Mouse (Mus musculus): ENCODE results near the gene Wscd2. TPM values are rescaled to one million over a fixed set of nuclear protein-coding genes. Genes with fewer than 3 reads are reported as not detected.

Wscd2 gene
- polyA plus RNA-seq, 1 experiment from 2014 or later: not detected

DNA sequence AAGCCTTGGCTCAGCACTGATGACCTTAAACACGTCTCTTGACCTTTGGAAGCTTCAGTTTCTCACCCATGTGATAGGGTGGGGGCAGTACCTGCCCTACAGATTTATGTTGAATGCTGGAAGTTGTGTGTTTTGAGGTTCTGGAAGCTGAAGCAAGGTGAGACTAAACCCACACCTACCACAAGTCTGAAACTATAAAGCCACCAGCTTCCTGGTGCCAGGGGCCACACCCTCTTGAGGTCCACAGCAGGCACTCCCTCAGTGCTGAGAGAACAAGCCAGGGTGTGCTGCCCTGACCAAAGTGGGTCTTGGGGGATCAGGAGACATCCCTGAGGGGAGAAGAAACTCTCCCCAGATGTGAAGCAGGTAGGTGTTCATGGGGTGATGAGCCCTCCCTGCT is 48.7 kb downstream of the Wscd2 start:
- H3K4me3 ChIP-seq (ENCODE audit: inconsistent target): no peak overlapping the region
- H3K36me3 ChIP-seq (ENCODE audit: inconsistent target): no peaks in the 10 kb centered on the region
- no peaks in the 10 kb centered on the region for H3K79me2 ChIP-seq (ENCODE audit: inconsistent target)
- 69% methylated on average over 1 of the region's 1 CpGs for WGBS (ENCODE audit: missing documents)
- no peak overlapping the region for H3K27ac ChIP-seq

DNA sequence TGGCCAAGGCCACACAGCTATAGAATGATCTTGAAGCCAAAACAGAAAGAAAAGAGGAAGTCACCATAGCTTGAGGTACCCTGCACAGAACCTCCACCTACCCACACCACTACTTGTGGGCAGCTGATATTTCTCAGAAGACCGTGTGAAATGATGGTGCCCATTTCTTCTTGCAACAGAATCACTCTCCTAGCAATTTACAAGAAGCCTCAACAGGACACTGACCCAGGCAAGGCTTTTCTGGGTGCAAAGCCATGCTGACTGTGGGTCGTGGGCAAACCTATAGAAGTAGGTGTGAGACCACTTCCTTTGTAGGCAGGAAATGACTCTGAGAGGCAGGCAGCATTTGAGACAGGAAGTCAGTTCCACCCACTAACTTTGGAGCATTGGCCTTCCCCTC is 49.3 kb downstream of the Wscd2 start:
- Histone ChIP-seq H3K27ac (no peak overlapping the region), H3K4me3 (ENCODE audit: inconsistent target) (no peak overlapping the region)

DNA sequence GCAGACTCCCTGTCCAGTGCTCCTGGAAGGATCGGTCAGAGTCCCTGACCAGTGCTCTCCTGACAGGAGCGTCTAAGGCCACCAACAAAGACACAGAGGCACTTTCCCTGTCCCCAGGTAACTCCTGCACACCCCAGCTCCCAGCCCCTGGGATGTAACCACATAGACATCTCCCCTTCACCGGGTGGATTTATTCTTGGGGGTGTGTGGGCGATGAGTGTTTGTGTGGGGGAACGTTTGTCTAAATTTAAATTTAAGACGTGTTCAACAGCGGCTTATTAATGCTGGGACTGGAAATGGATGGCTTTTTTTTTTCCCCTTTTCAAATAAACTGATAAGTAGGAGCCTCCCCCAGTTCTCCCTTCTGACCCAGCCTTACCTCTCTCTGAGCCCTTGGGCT is 49.7 kb downstream of the Wscd2 start:
- Histone ChIP-seq H3K4me3 (ENCODE audit: inconsistent target) (no peak overlapping the region), H3K27ac (no peak overlapping the region), H3K79me2 (ENCODE audit: inconsistent target) (no peaks in the 10 kb centered on the region), H3K36me3 (ENCODE audit: inconsistent target) (no peaks in the 10 kb centered on the region)
- 89% methylated on average over 7 of the region's 7 CpGs for WGBS (ENCODE audit: missing documents)

More for the DNA sequence above, 49.3 kb downstream of the Wscd2 start:
- H3K36me3 ChIP-seq (ENCODE audit: inconsistent target): no peaks in the 10 kb centered on the region
- 8% methylated on average over 2 of the region's 2 CpGs for WGBS (ENCODE audit: missing documents)
- no peaks in the 10 kb centered on the region for H3K79me2 ChIP-seq (ENCODE audit: inconsistent target)

DNA sequence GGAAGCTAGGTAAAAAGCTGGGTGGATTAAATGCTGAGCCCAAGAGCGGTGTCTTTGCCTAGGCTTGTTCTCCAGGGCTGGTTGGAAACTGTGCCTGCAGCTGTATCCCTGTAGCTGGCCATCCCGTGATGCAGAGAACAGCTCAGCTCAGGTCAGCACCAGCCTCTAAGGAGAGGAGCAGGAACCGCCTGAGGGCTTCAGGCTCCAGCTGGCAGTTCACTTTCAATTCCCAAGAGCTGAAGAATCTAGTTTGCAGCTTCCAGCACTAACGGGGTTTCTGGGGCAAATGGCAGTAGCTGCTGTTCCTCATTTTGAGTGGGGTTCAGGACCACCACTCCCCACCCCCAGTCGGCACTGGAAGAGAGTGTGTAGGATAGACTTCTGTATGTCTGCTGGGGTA is 51.1 kb downstream of the Wscd2 start:
- no peaks in the 10 kb centered on the region for H3K79me2 ChIP-seq (ENCODE audit: inconsistent target)
- 84% methylated on average over 5 of the region's 5 CpGs for WGBS (ENCODE audit: missing documents)
- no peaks in the 10 kb centered on the region for H3K36me3 ChIP-seq (ENCODE audit: inconsistent target)
- H3K27ac ChIP-seq: no peak overlapping the region
- H3K4me3 ChIP-seq (ENCODE audit: inconsistent target): no peak overlapping the region

DNA sequence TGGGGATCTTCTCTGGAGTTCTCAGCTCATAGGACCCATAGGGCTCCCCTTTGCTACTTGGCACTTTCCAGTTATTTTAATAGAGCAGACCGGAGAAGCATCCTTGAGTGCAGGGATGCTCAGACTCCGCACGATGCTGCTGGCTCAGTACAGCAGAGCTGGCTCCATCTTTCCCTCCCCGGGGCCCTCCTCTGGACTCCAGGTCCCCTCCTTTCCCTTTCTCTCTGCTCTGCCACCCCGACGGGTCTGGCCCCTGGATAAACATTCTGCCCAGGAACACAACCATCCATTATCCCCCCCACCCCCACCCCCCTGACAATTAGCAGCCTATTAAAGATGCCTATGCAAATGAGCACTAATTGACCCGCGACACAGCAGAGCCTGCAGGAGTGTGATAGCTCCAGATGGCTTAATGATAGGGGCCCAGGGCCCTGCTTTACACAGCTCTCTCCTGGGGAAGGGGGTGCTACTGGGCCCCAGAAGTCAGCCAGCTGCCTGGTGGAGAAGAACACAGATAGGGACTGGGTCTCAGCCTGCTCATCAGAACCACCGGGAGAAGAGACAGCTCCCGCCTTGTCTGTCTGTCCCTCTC is 52.8 kb downstream of the Wscd2 start:
- H3K79me2 ChIP-seq (ENCODE audit: inconsistent target): no peaks in the 10 kb centered on the region
- H3K27ac ChIP-seq: no peak overlapping the region
- WGBS (ENCODE audit: missing documents): 53% methylated on average over 8 of the region's 10 CpGs
- H3K4me3 ChIP-seq (ENCODE audit: inconsistent target): no peak overlapping the region
- H3K36me3 ChIP-seq (ENCODE audit: inconsistent target): no peaks in the 10 kb centered on the region

DNA sequence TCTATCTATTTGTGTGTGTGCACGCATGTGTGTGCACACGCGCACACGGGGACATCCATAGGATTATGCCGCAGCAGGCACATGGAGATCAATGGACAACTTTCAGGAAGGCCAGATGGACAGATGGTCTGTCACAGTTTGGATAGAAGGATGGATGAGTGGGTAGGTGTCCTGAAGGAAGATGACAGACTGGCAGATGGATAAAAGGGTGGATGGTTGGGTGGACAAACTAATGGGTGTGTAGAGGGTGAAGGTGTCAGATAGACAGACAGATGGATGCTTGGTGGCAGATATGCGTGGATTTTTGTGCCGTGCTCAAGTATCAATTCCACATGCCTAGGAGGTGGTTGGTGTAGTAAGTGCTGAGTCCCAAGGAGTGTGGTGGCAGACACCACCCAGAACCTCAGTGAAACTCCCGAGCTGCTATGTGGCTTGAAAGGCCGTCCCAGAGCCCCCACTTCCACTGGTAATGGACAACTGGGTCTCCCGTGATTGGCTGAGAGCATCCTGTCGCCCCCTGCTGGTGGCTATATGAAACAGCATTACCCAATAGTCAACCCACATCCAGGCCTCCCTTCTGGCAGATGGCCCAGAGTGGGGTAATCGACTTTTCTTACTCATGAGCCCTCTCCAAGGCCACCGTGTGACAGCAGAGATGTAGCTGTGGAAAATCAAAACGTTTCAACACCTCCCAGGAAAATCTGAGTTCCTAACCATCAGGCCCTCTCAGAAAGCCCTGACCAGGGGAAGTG is 58.0 kb downstream of the Wscd2 start:
- Histone ChIP-seq H3K79me2 (ENCODE audit: inconsistent target) (no peaks in the 10 kb centered on the region), H3K36me3 (ENCODE audit: inconsistent target) (no peaks in the 10 kb centered on the region), H3K4me3 (ENCODE audit: inconsistent target) (no peak overlapping the region), H3K27ac (no peak overlapping the region)
- WGBS (ENCODE audit: missing documents): 49% methylated on average over 14 of the region's 14 CpGs

DNA sequence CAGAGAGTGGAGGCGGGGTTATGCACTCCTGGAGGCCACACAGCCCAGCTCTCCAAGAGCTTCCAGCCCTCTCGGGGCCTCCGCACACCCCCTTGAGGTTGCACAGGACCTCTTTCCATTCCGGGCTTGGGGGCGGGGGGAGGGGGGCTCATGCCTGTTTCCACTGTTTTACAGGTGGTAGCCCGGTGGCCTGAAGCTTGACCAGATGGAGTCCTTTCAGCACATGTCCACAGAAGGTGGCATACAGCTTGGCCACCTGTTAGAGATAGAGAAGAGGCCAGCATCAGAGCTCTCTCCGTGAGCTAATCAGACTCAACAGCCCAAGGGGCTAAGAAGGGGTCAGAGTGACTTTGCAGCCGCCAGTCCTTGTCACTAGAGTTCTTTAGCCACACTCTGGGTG is 60.1 kb downstream of the Wscd2 start:
- Histone ChIP-seq H3K79me2 (ENCODE audit: inconsistent target) (no peaks in the 10 kb centered on the region), H3K4me3 (ENCODE audit: inconsistent target) (no peak overlapping the region), H3K27ac (no peak overlapping the region), H3K36me3 (ENCODE audit: inconsistent target) (no peaks in the 10 kb centered on the region)
- 61% methylated on average over 8 of the region's 8 CpGs for WGBS (ENCODE audit: missing documents)

DNA sequence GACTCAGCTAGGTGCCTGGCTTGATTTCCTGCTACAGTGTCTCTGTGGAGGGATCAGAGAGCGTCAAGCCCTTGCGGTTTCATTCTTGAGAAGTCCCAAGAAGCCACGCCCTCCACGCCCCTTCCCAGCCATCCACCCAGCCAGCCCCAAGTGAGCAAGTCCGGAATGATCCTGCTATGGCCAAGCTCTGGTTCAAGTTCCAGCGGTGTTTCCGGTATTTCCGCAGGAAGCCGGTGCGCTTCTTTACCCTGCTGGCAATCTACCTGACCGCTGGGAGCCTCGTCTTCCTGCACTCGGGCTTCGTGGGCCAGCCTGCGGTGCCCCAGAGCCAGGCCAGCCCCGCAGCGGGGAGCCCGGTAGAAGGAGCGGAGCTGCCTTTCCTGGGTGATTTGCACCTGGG is 60.6 kb downstream of the Wscd2 start:
- no peak overlapping the region for H3K27ac ChIP-seq
- H3K36me3 ChIP-seq (ENCODE audit: inconsistent target): no peaks in the 10 kb centered on the region
- WGBS (ENCODE audit: missing documents): 19% methylated on average over 19 of the region's 19 CpGs
- H3K4me3 ChIP-seq (ENCODE audit: inconsistent target): no peak overlapping the region
- no peaks in the 10 kb centered on the region for H3K79me2 ChIP-seq (ENCODE audit: inconsistent target)

DNA sequence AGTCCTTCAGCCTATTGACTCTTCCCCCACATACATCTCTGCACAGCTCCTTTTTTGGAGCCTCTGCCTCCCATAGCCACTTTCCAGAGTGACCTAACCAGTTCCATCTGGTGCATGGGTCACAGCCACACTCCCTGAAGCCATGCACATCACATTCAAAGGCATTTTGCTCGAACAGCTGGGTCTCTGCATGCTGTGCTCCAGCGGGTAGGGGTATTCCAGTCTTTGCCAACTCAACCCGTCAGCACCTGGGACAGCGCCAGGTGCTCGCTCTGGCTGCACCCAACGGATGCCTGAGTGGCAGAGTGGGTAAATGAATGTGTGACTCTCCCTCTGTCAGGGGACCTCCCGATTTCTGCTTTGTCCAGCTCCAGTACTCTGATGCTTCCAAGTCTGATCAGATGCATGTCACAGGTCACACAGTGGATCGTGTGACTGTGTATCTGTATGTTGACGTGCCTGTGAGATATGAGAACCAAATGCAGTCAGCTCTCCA is 63.3 kb downstream of the Wscd2 start:
- no peak overlapping the region for H3K27ac ChIP-seq
- no peaks in the 10 kb centered on the region for H3K79me2 ChIP-seq (ENCODE audit: inconsistent target)
- WGBS (ENCODE audit: missing documents): 12% methylated on average over 9 of the region's 9 CpGs
- no peaks in the 10 kb centered on the region for H3K36me3 ChIP-seq (ENCODE audit: inconsistent target)
- H3K4me3 ChIP-seq (ENCODE audit: inconsistent target): no peak overlapping the region

DNA sequence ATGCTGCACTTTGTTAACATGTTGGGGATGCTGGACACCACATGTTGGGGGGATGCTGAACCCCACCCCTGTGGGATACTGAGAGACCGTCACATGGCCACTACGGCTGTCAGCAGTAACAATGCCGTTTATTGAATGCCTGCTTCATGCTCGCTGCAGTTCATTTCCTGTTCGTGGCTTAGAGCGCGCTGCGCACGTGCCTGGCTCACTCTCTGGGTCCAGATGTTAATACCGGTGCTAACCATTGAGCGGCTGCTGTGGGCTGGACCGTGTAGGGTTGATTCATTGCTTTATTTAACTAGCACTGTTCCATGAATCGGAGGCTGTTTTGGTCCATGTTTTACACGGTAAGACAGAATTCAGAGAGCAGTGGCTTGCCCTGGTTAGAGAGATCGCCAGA is 64.0 kb downstream of the Wscd2 start:
- H3K4me3 ChIP-seq (ENCODE audit: inconsistent target): no peak overlapping the region
- no peaks in the 10 kb centered on the region for H3K36me3 ChIP-seq (ENCODE audit: inconsistent target)
- WGBS (ENCODE audit: missing documents): 13% methylated on average over 15 of the region's 15 CpGs
- no peaks in the 10 kb centered on the region for H3K79me2 ChIP-seq (ENCODE audit: inconsistent target)
- H3K27ac ChIP-seq: no peak overlapping the region

DNA sequence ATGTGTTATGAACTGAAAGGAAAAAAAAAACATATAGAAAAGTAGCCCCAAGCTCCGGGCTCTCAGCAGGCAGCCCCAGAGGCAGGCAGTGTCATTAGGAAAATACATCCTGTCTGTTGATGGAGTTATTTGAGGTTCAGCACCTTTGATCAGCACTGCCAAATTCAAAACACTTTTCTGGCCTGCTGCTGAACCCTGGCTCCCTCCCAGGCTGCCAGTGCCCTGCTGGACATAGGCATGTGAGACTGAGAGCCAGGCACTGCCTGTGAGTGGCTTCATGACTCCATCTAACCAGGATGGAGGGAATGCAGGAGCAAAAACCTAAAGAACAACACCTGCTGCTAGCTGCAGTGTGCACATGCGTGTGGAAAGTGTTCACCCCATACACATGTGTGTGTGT is 64.4 kb downstream of the Wscd2 start:
- Histone ChIP-seq H3K4me3 (ENCODE audit: inconsistent target) (no peak overlapping the region), H3K27ac (no peak overlapping the region), H3K79me2 (ENCODE audit: inconsistent target) (no peaks in the 10 kb centered on the region), H3K36me3 (ENCODE audit: inconsistent target) (no peaks in the 10 kb centered on the region)
- WGBS (ENCODE audit: missing documents): 78% methylated on average over 2 of the region's 2 CpGs

DNA sequence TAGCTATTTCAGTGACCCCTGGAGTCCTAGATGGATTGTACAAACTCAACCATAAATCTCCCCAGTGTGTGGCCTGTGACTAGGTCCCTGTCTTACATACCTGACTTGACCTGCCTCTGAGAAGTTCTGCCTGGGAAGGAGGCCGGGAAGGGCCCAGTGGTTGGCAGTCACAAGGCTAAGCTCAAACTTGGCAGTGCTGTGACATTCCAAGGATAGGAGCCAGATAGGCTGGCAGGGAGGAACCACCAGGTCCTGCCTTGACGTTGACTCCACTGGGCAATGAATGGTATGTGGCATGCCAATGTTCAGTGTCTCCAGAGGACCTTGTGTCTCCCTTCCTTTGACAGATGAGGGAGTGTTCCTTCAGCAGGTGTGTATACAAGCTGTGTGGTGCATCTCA is 65.6 kb downstream of the Wscd2 start:
- no peaks in the 10 kb centered on the region for H3K79me2 ChIP-seq (ENCODE audit: inconsistent target)
- no peaks in the 10 kb centered on the region for H3K36me3 ChIP-seq (ENCODE audit: inconsistent target)
- H3K27ac ChIP-seq: no peak overlapping the region
- H3K4me3 ChIP-seq (ENCODE audit: inconsistent target): no peak overlapping the region
- 83% methylated on average over 2 of the region's 2 CpGs for WGBS (ENCODE audit: missing documents)

DNA sequence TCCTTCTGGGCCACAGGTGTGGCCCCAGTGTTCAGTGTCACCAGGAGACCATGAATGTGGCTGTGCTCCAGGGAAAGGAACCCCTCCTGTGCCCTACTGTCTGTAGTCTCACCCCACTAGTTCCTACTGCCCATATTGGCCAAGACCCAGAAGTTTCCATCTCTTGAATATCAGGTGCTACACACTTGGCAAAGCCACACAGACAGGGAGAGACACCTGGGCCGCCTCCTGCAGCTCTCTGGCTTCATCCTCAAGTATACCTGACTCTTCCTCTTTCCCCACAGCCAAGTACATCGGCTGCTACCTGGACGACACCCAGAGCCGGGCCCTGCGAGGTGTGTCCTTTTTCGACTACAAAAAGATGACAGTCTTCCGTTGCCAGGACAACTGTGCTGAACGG is 67.9 kb downstream of the Wscd2 start:
- no peaks in the 10 kb centered on the region for H3K79me2 ChIP-seq (ENCODE audit: inconsistent target)
- 81% methylated on average over 8 of the region's 8 CpGs for WGBS (ENCODE audit: missing documents)

DNA sequence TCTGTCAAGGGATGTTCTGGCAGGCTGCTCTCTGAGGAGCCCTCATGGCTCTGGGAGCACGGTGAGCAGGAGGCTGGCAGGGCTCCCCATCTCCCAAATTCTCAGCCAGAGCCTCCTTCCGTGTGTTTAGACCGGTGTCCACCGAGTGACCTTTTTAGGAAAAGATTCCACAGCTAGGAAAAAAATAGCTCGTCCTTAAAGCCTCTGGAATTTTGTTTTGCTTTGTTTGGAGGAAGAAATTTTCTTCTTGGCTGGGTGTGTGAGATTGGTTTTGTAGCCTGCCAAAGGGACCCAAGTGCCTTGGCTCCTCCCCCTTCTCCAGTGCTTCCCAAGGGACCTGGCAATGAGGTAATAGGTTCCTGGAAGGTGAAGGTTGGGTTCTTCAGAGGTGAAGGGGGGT is 69.5 kb downstream of the Wscd2 start:
- no peaks in the 10 kb centered on the region for H3K79me2 ChIP-seq (ENCODE audit: inconsistent target)
- WGBS (ENCODE audit: missing documents): 84% methylated on average over 5 of the region's 5 CpGs
- H3K4me3 ChIP-seq (ENCODE audit: inconsistent target): no peak overlapping the region
- no peaks in the 10 kb centered on the region for H3K36me3 ChIP-seq (ENCODE audit: inconsistent target)
- H3K27ac ChIP-seq: no peak overlapping the region

More for the DNA sequence above, 67.9 kb downstream of the Wscd2 start:
- Histone ChIP-seq H3K27ac (no peak overlapping the region), H3K36me3 (ENCODE audit: inconsistent target) (no peaks in the 10 kb centered on the region), H3K4me3 (ENCODE audit: inconsistent target) (no peak overlapping the region)

DNA sequence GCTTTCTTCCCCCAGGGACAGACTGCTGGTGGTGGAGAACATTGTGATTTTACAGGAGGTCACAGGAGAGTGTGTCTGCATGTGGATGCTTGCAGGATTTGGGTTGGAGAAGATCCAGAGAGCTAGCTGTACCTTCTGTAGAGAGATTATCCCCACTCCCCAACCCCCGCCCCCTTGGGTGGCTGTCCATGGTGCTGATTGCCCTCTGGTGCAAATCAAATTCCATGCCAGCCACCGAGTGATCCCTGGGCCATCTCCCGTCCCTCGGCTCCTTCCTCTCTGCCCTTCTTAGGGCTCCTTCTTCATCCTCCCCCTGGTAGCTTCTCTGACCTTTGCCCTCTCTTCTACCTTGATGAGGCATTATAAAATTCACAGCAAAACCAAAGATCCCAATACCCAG is 74.3 kb downstream of the Wscd2 start:
- Histone ChIP-seq H3K4me3 (ENCODE audit: inconsistent target) (no peak overlapping the region), H3K79me2 (ENCODE audit: inconsistent target) (no peaks in the 10 kb centered on the region), H3K36me3 (ENCODE audit: inconsistent target) (no peaks in the 10 kb centered on the region), H3K27ac (no peak overlapping the region)
- 0% methylated on average over 1 of the region's 4 CpGs for WGBS (ENCODE audit: missing documents)

All from macrophage (primary cell).